Mouse (Mus musculus): ENCODE results near the gene Cadm3. TPM values are rescaled to one million over a fixed set of nuclear protein-coding genes. Genes with fewer than 3 reads are reported as not detected.

Cadm3 gene
- polyA plus RNA-seq, 1 experiment, result 979 TPM

DNA sequence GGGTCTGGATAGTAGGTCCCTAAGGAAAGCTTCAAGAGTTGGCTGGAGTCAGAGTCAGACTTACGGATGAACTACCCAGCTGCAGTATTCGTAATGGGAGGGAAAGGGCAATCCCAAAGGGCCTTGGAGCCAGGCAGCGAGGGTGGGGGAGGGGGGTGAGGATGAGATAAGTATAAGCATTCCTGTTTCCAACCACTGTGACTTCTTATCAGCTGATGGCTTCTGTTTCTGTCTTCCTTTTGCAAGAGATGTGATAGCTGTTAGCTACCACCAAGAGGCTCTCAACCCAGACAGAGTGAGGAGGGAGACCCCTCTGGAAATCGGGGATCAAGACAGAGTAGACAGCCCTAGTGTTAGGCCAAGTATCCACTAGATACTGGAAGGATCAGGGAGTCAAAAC lies 38.3 kb downstream of the Cadm3 start:
- no peak for DNase-seq
- no peak for TF ChIP-seq POLR2A (IDR thresholded peaks at IDR 0.05; ENCODE audit: borderline replicate concordance, insufficient read depth, low read length)
- TF ChIP-seq CTCF (IDR thresholded peaks at IDR 0.05; ENCODE audit: borderline replicate concordance, insufficient read depth, low read depth, low read length), result no peak
- Histone ChIP-seq H3K4me1 (ENCODE audit: control insufficient read depth, insufficient read depth, low read length) (peaks cover 5% of the 10 kb centered on the region; the same call in 1 of the 2 replicates), H3K4me3 (replicated peaks; ENCODE audit: insufficient read depth, low read depth, low read length) (no peak overlapping the region), H3K27ac (ENCODE audit: insufficient read depth, low read length) (no peak overlapping the region), H3K27me3 (ENCODE audit: control insufficient read depth, insufficient read depth, low read length) (no peaks in the 10 kb centered on the region)
- WGBS, result 42% methylated on average over 4 of the region's 4 CpGs

DNA sequence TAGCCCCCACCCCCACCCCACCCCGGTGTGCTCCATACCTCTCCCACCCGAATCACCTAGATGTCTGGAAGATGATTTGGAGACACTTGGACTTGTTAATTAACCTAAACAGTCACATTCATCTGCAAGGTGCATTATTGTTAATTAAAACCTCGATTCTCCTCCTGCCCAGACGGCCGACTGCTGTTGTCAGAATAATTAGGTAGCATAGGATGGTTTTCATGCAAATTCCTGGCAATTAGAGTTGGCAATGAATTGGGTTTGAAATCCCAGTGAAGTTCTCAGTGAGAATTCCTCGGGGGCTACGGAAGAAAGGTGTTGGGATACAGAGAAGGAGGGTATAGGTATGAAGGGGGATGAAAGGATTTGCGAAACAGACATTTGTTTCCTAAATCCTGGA lies 39.0 kb downstream of the Cadm3 start:
- Histone ChIP-seq H3K27me3 (ENCODE audit: control insufficient read depth, insufficient read depth, low read length) (no peaks in the 10 kb centered on the region), H3K4me1 (ENCODE audit: control insufficient read depth, insufficient read depth, low read length) (peaks cover 5% of the 10 kb centered on the region; the same call in 1 of the 2 replicates), H3K27ac (ENCODE audit: insufficient read depth, low read length) (no peak overlapping the region), H3K4me3 (replicated peaks; ENCODE audit: insufficient read depth, low read depth, low read length) (no peak overlapping the region)
- WGBS, result 44% methylated on average over 8 of the region's 8 CpGs
- no peak for TF ChIP-seq CTCF (IDR thresholded peaks at IDR 0.05; ENCODE audit: borderline replicate concordance, insufficient read depth, low read depth, low read length)
- no peak for TF ChIP-seq POLR2A (IDR thresholded peaks at IDR 0.05; ENCODE audit: borderline replicate concordance, insufficient read depth, low read length)
- no peak for DNase-seq

GRCm38 (mm10) chr1:173326552-173326951 lies 40.9 kb downstream of the Cadm3 start:
- no peak for TF ChIP-seq CTCF (IDR thresholded peaks at IDR 0.05; ENCODE audit: borderline replicate concordance, insufficient read depth, low read depth, low read length)
- TF ChIP-seq POLR2A (IDR thresholded peaks at IDR 0.05; ENCODE audit: borderline replicate concordance, insufficient read depth, low read length), result no peak
- WGBS, result 80% methylated on average over 1 of the region's 1 CpGs
- Histone ChIP-seq H3K4me1 (ENCODE audit: control insufficient read depth, insufficient read depth, low read length) (no peaks in the 10 kb centered on the region), H3K27ac (ENCODE audit: insufficient read depth, low read length) (no peak overlapping the region), H3K27me3 (ENCODE audit: control insufficient read depth, insufficient read depth, low read length) (no peaks in the 10 kb centered on the region), H3K4me3 (replicated peaks; ENCODE audit: insufficient read depth, low read depth, low read length) (no peak overlapping the region)
- no peak for DNase-seq

GRCm38 (mm10) chr1:173325395-173325794 lies 42.1 kb downstream of the Cadm3 start:
- 98% methylated on average over 1 of the region's 1 CpGs for WGBS
- H3K4me1 ChIP-seq (ENCODE audit: control insufficient read depth, insufficient read depth, low read length), result no peaks in the 10 kb centered on the region
- TF ChIP-seq POLR2A (IDR thresholded peaks at IDR 0.05; ENCODE audit: borderline replicate concordance, insufficient read depth, low read length) (no peak), CTCF (IDR thresholded peaks at IDR 0.05; ENCODE audit: borderline replicate concordance, insufficient read depth, low read depth, low read length) (no peak)

DNA sequence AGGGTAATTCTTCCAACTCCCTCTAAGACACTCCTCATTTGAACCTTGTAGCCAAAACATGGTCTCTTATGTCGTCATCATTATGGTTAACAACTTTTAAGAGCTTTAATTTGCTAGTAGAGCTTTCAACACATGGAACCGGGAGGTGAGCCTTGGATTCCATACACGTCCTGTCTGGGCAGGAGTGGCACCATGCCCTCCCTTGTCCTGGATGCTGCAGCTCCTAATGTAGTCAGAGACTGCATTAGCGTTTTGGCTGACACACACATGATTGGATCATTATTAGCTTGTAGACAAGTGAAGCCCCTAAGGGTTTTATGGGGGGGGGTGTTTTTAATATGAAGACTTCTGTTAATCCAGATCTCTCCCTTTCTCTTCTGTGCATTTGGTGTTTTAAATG lies 42.5 kb downstream of the Cadm3 start:
- 40% methylated on average over 4 of the region's 4 CpGs for WGBS
- H3K27me3 ChIP-seq (ENCODE audit: control insufficient read depth, insufficient read depth, low read length), result no peaks in the 10 kb centered on the region
- H3K4me1 ChIP-seq (ENCODE audit: control insufficient read depth, insufficient read depth, low read length), result no peaks in the 10 kb centered on the region
- no peak overlapping the region for H3K4me3 ChIP-seq (replicated peaks; ENCODE audit: insufficient read depth, low read depth, low read length)
- DNase-seq, result no peak
- H3K27ac ChIP-seq (ENCODE audit: insufficient read depth, low read length), result no peak overlapping the region
- TF ChIP-seq POLR2A (IDR thresholded peaks at IDR 0.05; ENCODE audit: borderline replicate concordance, insufficient read depth, low read length) (no peak), CTCF (IDR thresholded peaks at IDR 0.05; ENCODE audit: borderline replicate concordance, insufficient read depth, low read depth, low read length) (no peak)

More at GRCm38 (mm10) chr1:173325395-173325794, 42.1 kb downstream of the Cadm3 start:
- no peak for DNase-seq
- H3K4me3 ChIP-seq (replicated peaks; ENCODE audit: insufficient read depth, low read depth, low read length), result no peak overlapping the region
- H3K27ac ChIP-seq (ENCODE audit: insufficient read depth, low read length), result no peak overlapping the region
- H3K27me3 ChIP-seq (ENCODE audit: control insufficient read depth, insufficient read depth, low read length), result no peaks in the 10 kb centered on the region

- no peak overlapping the region for H3K27ac ChIP-seq (ENCODE audit: insufficient read depth, low read length)
- no peak overlapping the region for H3K4me3 ChIP-seq (replicated peaks; ENCODE audit: insufficient read depth, low read depth, low read length)
- DNase-seq, result peak; percentile 48 to 63
- peak; percentile 86 for TF ChIP-seq CTCF (IDR thresholded peaks at IDR 0.05; ENCODE audit: borderline replicate concordance, insufficient read depth, low read depth, low read length)
- no peak for TF ChIP-seq POLR2A (IDR thresholded peaks at IDR 0.05; ENCODE audit: borderline replicate concordance, insufficient read depth, low read length)
- no peaks in the 10 kb centered on the region for H3K4me1 ChIP-seq (ENCODE audit: control insufficient read depth, insufficient read depth, low read length)
- H3K27me3 ChIP-seq (ENCODE audit: control insufficient read depth, insufficient read depth, low read length), result no peaks in the 10 kb centered on the region
- WGBS, result 32% methylated on average over 5 of the region's 5 CpGs
These were observed 43.5 kb downstream of the Cadm3 start for GRCm38 (mm10) chr1:173323839-173324585.

- Histone ChIP-seq H3K4me1 (ENCODE audit: control insufficient read depth, insufficient read depth, low read length) (no peaks in the 10 kb centered on the region), H3K27ac (ENCODE audit: insufficient read depth, low read length) (no peak overlapping the region), H3K27me3 (ENCODE audit: control insufficient read depth, insufficient read depth, low read length) (no peaks in the 10 kb centered on the region), H3K4me3 (replicated peaks; ENCODE audit: insufficient read depth, low read depth, low read length) (no peak overlapping the region)
- 73% methylated on average over 6 of the region's 6 CpGs for WGBS
- TF ChIP-seq POLR2A (IDR thresholded peaks at IDR 0.05; ENCODE audit: borderline replicate concordance, insufficient read depth, low read length) (no peak), CTCF (IDR thresholded peaks at IDR 0.05; ENCODE audit: borderline replicate concordance, insufficient read depth, low read depth, low read length) (no peak)
- no peak for DNase-seq
These were observed 45.3 kb downstream of the Cadm3 start for GRCm38 (mm10) chr1:173322249-173322627.

- WGBS, result 33% methylated on average over 8 of the region's 8 CpGs
- DNase-seq, result no peak
- no peaks in the 10 kb centered on the region for H3K4me1 ChIP-seq (ENCODE audit: control insufficient read depth, insufficient read depth, low read length)
- H3K27ac ChIP-seq (ENCODE audit: insufficient read depth, low read length), result no peak overlapping the region
- no peak overlapping the region for H3K4me3 ChIP-seq (replicated peaks; ENCODE audit: insufficient read depth, low read depth, low read length)
- TF ChIP-seq POLR2A (IDR thresholded peaks at IDR 0.05; ENCODE audit: borderline replicate concordance, insufficient read depth, low read length) (no peak), CTCF (IDR thresholded peaks at IDR 0.05; ENCODE audit: borderline replicate concordance, insufficient read depth, low read depth, low read length) (no peak)
- H3K27me3 ChIP-seq (ENCODE audit: control insufficient read depth, insufficient read depth, low read length), result no peaks in the 10 kb centered on the region
These were observed 45.8 kb downstream of the Cadm3 start for GRCm38 (mm10) chr1:173321593-173322248.

Measured in cerebellum, adult 2 months (tissue).